Mouse (Mus musculus) testis, adult 2 months (tissue): ENCODE data around the gene Resp18. TPM values are rescaled to one million over a fixed set of nuclear protein-coding genes. Genes with fewer than 3 reads are reported as not detected.

Source experiments
- H3K27ac ChIP-seq: fragments of 200-500 bp; 2 replicates; pipeline ENCODE4 v1.5.1; 2012; ENCODE audit warnings: low read depth, low read length; ENCODE audit not compliant: control insufficient read depth, insufficient read depth
- H3K27me3 ChIP-seq: fragments of 200-500 bp; 2 replicates; pipeline ENCODE4 v1.6.1; 2012; ENCODE audit warnings: mild to moderate bottlenecking, low read length, moderate library complexity; ENCODE audit not compliant: control insufficient read depth, insufficient read depth
- H3K36me3 ChIP-seq: fragments of 200-500 bp; 2 replicates; pipeline ENCODE4 v1.6.1; 2012; ENCODE audit warnings: mild to moderate bottlenecking, low read length; ENCODE audit not compliant: control insufficient read depth, insufficient read depth
- H3K4me1 ChIP-seq: fragments of 200-500 bp; 2 replicates; pipeline ENCODE4 v1.6.1; 2012; ENCODE audit warnings: low read length; ENCODE audit not compliant: control insufficient read depth, insufficient read depth
- H3K4me3 ChIP-seq: fragments of 200-500 bp; 2 replicates; pipeline ENCODE4 v1.5.1; 2012; ENCODE audit warnings: low read depth, mild to moderate bottlenecking, low read length, moderate library complexity, mixed read lengths; ENCODE audit not compliant: control insufficient read depth
- CTCF ChIP-seq: fragments of 200-500 bp; IDR thresholded peaks from 2 replicates; pipeline ENCODE4 v1.5.1; 2012; ENCODE audit warnings: low read depth, mild to moderate bottlenecking, inconsistent platforms, low read length, moderate library complexity; ENCODE audit not compliant: control insufficient read depth, insufficient read depth, insufficient replicate concordance
- POLR2A ChIP-seq: fragments of 200-500 bp; IDR thresholded peaks from 2 replicates; pipeline ENCODE4 v1.6.1; 2012; ENCODE audit warnings: low read depth, mild to moderate bottlenecking, inconsistent platforms, low read length, moderate library complexity; ENCODE audit not compliant: control insufficient read depth
- polyA plus RNA-seq: library from polyadenylated mRNA; depleted of rRNA; stranded (reverse); fragments of >200 nt; gene quantifications from 2 replicates; pipeline ENCODE4 v1.2.3, GENCODE M21; 2012; rRNA removed

The Resp18 gene
- 0.20 TPM in 1 of 2 replicates, not detected in the other for polyA plus RNA-seq

GRCm38 (mm10) chr1:75278228-75278627, at the start of gene Resp18:
Resp18 (minus strand) TSS chr1:75278415.
- TF ChIP-seq CTCF (no peak), POLR2A (no peak)
- no peaks in the 10 kb centered on the region for H3K27me3 ChIP-seq
- H3K4me1 ChIP-seq = peaks cover 5% of the 10 kb centered on the region
- H3K27ac ChIP-seq = no peak within 1 kb of the TSS
- no peaks in the 10 kb centered on the region for H3K36me3 ChIP-seq
- H3K4me3 ChIP-seq = no peak within 1 kb of the TSS

DNA sequence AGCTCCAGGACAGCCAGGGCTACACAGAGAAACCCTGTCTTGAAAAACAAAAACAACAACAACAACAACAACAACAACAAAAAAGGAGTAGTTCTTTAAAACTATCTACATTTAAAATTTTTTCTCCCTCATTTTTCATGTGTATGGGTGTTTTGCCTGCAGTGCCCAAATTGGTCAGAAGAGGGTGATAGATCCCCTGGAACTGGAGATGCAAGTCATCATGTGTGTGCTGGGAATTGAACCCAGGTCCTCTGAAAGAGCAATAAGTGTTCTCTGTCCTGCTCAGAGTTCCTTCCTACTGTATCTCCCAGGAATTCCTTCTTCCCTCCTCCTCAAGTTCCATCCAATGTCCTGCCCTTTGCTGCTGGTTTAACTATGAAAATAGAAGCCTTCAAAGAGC, 49.2 kb upstream of the Resp18 start:
- no peak overlapping the region for H3K27ac ChIP-seq
- no peaks in the 10 kb centered on the region for H3K27me3 ChIP-seq
- H3K4me1 ChIP-seq = no peaks in the 10 kb centered on the region
- no peak overlapping the region for H3K4me3 ChIP-seq
- no peaks in the 10 kb centered on the region for H3K36me3 ChIP-seq
- TF ChIP-seq CTCF = no peak
- TF ChIP-seq POLR2A = no peak

- Histone ChIP-seq H3K4me3 (no peak overlapping the region), H3K27me3 (no peaks in the 10 kb centered on the region), H3K27ac (no peak overlapping the region), H3K36me3 (no peaks in the 10 kb centered on the region), H3K4me1 (peaks cover 18% of the 10 kb centered on the region)
- TF ChIP-seq POLR2A = no peak
- no peak for TF ChIP-seq CTCF
Measured at GRCm38 (mm10) chr1:75319166-75319565, 41.0 kb upstream of the Resp18 start.

DNA sequence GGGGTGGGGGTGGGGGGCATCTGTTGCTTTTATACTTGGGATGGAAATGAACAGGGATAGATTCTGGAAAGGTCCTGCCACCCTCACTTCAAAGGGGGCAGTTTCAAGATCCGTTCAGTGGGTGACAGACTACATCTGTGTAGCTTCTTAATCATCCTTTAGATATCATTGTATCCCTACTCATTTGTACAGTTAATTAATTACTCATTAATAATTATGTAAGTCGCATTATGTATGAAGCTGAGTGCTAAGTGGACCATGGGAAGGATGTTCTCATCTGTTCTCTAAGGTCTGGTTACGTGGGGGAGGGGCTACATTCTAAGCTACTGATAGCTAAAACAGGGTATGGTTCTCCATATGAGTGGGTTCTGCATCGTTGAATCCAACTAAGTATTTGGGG, 40.5 kb upstream of the Resp18 start:
- no peak overlapping the region for H3K27ac ChIP-seq
- 0 out of 2 replicates have a peak, but pooled peaks cover 2% of the 10 kb centered on the region for H3K36me3 ChIP-seq
- peaks cover 18% of the 10 kb centered on the region for H3K4me1 ChIP-seq
- H3K4me3 ChIP-seq = no peak overlapping the region
- H3K27me3 ChIP-seq = no peaks in the 10 kb centered on the region
- TF ChIP-seq POLR2A = no peak
- no peak for TF ChIP-seq CTCF

DNA sequence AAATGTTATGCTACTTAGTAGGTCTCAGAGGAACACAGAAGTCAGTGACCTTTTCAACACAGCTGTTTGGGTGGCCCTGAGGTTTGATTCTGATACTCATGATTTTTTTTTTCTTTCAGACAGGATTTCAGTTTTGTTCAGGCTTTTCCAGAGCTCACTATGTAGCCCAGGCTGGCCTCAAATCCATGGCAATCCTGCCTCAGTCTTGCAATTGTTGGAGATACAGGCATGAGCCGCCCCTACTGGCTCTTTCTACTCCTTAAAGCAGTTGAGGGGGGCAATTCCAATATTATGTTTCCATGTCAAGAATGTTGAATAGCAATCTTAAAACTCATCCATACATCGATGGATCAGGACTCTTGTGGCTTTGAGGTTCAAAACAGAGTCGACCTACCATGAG, 40.1 kb upstream of the Resp18 start:
- peak overlapping the region; percentile 24 for H3K27ac ChIP-seq
- TF ChIP-seq CTCF (no peak), POLR2A (no peak)

DNA sequence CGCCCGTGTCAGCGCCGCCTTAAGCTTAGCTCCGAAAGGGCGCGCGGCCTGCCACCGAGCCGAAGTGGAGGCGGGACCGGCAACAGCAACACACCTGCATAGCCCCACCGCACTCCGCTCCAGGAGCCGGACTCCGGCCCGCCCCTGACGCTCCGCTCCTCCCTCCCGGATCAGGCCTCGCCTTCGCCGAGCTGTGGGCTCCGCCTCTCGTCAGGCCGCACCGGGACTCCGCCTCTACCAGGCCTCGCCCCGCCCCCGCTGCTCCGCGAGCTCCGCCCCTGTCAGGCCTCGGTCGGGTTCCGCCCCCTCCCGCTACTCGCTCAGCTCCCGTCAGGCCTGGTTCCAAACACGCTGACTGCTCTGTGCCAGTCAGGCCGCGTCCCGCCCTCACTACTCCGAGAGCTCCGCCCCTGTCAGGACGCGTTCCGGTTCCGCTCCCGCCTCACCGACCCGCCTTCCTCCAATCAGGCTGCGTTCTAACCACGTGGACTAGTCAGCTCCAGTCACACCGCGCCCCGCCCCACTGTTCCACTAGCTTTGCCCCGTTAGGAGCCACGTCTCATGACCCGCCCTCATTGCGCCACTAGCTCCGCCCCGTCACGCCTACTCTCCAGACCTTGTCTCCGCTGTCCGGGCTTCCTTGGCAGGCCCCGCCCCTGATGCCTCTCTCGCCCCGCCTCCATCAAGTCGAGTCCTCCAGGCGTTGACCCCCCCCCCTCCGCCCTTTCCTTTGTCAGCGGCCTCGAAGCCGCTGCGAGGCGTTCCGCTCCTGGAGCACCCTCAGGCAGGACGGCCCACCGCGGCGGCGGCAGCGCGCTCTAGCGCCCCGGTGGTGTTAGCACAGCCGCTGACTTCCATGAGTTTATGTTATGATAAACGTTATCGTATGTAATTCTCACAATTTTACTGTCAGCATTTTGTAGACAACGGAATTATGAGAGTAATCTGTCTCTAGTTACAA, 39.3 kb upstream of the Resp18 start, which contains the start of gene Dnpep:
Dnpep (minus strand) TSS at position 750 of the 961 bp plus-strand sequence.
- H3K4me3 ChIP-seq = peak within 1 kb of the TSS; percentile 96
- peaks cover 18% of the 10 kb centered on the region for H3K4me1 ChIP-seq
- no peaks in the 10 kb centered on the region for H3K27me3 ChIP-seq
- 0 out of 2 replicates have a peak, but pooled peaks cover 2% of the 10 kb centered on the region for H3K36me3 ChIP-seq
- H3K27ac ChIP-seq = peak within 1 kb of the TSS; percentile 93
- peak; percentile 57 for TF ChIP-seq CTCF
- peak; percentile 8 for TF ChIP-seq POLR2A

More for the DNA sequence above, 40.1 kb upstream of the Resp18 start:
- H3K4me3 ChIP-seq = no peak overlapping the region
- H3K36me3 ChIP-seq = 0 out of 2 replicates have a peak, but pooled peaks cover 2% of the 10 kb centered on the region
- no peaks in the 10 kb centered on the region for H3K27me3 ChIP-seq
- H3K4me1 ChIP-seq = peaks cover 18% of the 10 kb centered on the region

DNA sequence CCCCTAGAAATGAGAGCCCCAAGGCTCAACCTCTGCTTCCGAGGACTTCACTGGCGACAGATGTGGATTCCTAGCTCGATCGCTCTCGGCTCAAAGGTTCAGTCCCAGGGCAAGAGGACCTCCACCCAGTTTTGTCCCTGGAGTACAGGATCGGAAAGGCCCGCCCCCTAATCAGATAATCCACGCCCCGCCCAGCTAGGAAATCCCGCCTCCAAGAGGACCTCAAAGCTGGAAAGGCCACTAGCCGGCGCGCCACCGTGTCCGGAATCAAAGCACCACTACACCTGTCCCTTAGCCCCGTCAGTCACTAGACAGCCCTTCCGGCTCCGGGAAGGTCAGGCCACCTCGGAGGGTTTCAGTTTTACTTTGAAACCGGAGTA, 38.6 kb upstream of the Resp18 start:
- peak overlapping the region; percentile 96 for H3K4me3 ChIP-seq
- peak overlapping the region; percentile 93 for H3K27ac ChIP-seq
- H3K27me3 ChIP-seq = no peaks in the 10 kb centered on the region
- H3K4me1 ChIP-seq = peaks cover 18% of the 10 kb centered on the region
- H3K36me3 ChIP-seq = 0 out of 2 replicates have a peak, but pooled peaks cover 2% of the 10 kb centered on the region
- TF ChIP-seq POLR2A = no peak; the same call in 1 of the 2 replicates
- no peak for TF ChIP-seq CTCF
